Mouse (Mus musculus) CH12.LX (cell line): ENCODE results near the gene Aplp2.

Source experiments
- BHLHE40 ChIP-seq: IDR thresholded peaks from 2 replicates; pipeline ENCODE4 v1.6.1; 2011; ENCODE audit warnings: mild to moderate bottlenecking, low read depth, low read length, improper control_type of control experiment
- CTCF ChIP-seq, 2 experiments: IDR thresholded peaks in 1 of 2; conservative IDR thresholded peaks in 1 of 2; 2 replicates each; pipeline ENCODE4 v1.5.1; 2011 to 2012; ENCODE audit warnings: low read depth in 2 of 2, low read length in 2 of 2, improper control_type of control experiment in 1 of 2, inconsistent platforms in 1 of 2, mild to moderate bottlenecking in 1 of 2, moderate library complexity in 1 of 2
- E2F4 ChIP-seq: IDR thresholded peaks from 2 replicates; pipeline ENCODE4 v1.6.1; 2011; ENCODE audit warnings: low read depth, low read length, improper control_type of control experiment; ENCODE audit not compliant: insufficient replicate concordance
- EP300 ChIP-seq: IDR thresholded peaks from 2 replicates; pipeline ENCODE4 v1.6.1; 2011; ENCODE audit warnings: low read length, improper control_type of control experiment
- GABPA ChIP-seq: IDR thresholded peaks from 2 replicates; pipeline ENCODE4 v1.6.1; 2012; ENCODE audit warnings: low read depth, low read length, improper control_type of control experiment, inconsistent platforms; ENCODE audit not compliant: insufficient replicate concordance
- JUND ChIP-seq: conservative IDR thresholded peaks from 2 replicates; pipeline ENCODE4 v1.6.1; 2011; ENCODE audit warnings: low read depth, low read length, improper control_type of control experiment
- POLR2A ChIP-seq: IDR thresholded peaks from 2 replicates; pipeline ENCODE4 v1.6.1; 2011; ENCODE audit warnings: low read depth, mild to moderate bottlenecking, improper control_type of control experiment, low read length
- TBP ChIP-seq: conservative IDR thresholded peaks from 2 replicates; pipeline ENCODE4 v1.6.1; 2011; ENCODE audit warnings: low read depth, low read length, improper control_type of control experiment
- ZMIZ1 ChIP-seq: IDR thresholded peaks from 2 replicates; pipeline ENCODE4 v1.6.1; 2012; ENCODE audit warnings: low read depth, mild to moderate bottlenecking, inconsistent platforms, low read length, improper control_type of control experiment

GRCm38 (mm10) chr9:31176379-31177130, 35.1 kb downstream of the Aplp2 start:
- no peak for TF ChIP-seq BHLHE40
- TF ChIP-seq TBP, result no peak
- TF ChIP-seq CTCF (conservative IDR thresholded peaks at IDR 0.05 in 1 of 2, IDR thresholded peaks at IDR 0.05 in 1 of 2; ENCODE audit: low read depth in 2 of 2, low read length in 2 of 2), result no peak
- no peak for TF ChIP-seq ZMIZ1
- no peak for TF ChIP-seq GABPA
- TF ChIP-seq POLR2A, result no peak
- TF ChIP-seq JUND, result no peak
- no peak for TF ChIP-seq EP300
- no peak for TF ChIP-seq E2F4
